Mouse (Mus musculus) forebrain, embryonic 11.5 days (tissue): ENCODE measurements around the gene Obsl1. TPM values are rescaled to one million over a fixed set of nuclear protein-coding genes. Genes with fewer than 3 reads are reported as not detected.

Source experiments
- ATAC-seq: fragments of 200-750 bp; cut with Nextera tagmentation; replicated peaks from 2 replicates; pipeline ENCODE4 v1.8.0; 2017; ENCODE audit warnings: moderate TSS enrichment; ENCODE audit not compliant: low FRiP score
- DNase-seq: peaks from one replicate; pipeline ENCODE4 v3.0.0-alpha.2; 2017; ENCODE audit warnings: low spot score
- H3K27ac ChIP-seq: fragments of 300-500 bp; sonication (generic); 2 replicates; pipeline ENCODE4 v1.5.1; 2014; ENCODE audit warnings: low read depth, low read length
- H3K27me3 ChIP-seq: fragments of 300-500 bp; sonication (generic); 2 replicates; pipeline ENCODE4 v1.6.1; 2014; ENCODE audit warnings: mild to moderate bottlenecking, low read length, mixed read lengths; ENCODE audit not compliant: control insufficient read depth, insufficient read depth
- H3K36me3 ChIP-seq: fragments of 300-500 bp; sonication (generic); 2 replicates; pipeline ENCODE4 v1.6.1; 2014; ENCODE audit warnings: mild to moderate bottlenecking, low read length, moderate library complexity, mixed read lengths; ENCODE audit not compliant: control insufficient read depth, insufficient read depth
- H3K4me1 ChIP-seq: fragments of 300-500 bp; sonication (generic); replicated peaks from 2 replicates; pipeline ENCODE4 v1.6.1; 2014; ENCODE audit warnings: low read length, mixed read lengths; ENCODE audit not compliant: control insufficient read depth, insufficient read depth
- H3K4me2 ChIP-seq: fragments of 300-500 bp; sonication (generic); 2 replicates; pipeline ENCODE4 v1.6.1; 2014; ENCODE audit warnings: low read depth, mild to moderate bottlenecking, low read length, moderate library complexity, mixed read lengths; ENCODE audit not compliant: severe bottlenecking
- H3K4me3 ChIP-seq: fragments of 300-500 bp; sonication (generic); 2 replicates; pipeline ENCODE4 v1.5.1; 2014; ENCODE audit warnings: low read depth, low read length
- H3K9ac ChIP-seq: fragments of 300-500 bp; sonication (generic); 2 replicates; pipeline ENCODE4 v1.6.1; 2014; ENCODE audit warnings: low read length
- H3K9me3 ChIP-seq: fragments of 300-500 bp; sonication (generic); 2 replicates; pipeline ENCODE4 v1.6.1; 2016; ENCODE audit warnings: low read length, mixed read lengths; ENCODE audit not compliant: control insufficient read depth
- WGBS: fragments of 180-500 bp; shearing (Covaris S2); extraction: QIAGEN DNeasy Blood & Tissue Kit; methylation state at CpG from one replicate; pipeline ENCODE4 v1.1.7; 2014; 5-methylcytosine and 5-hydroxymethylcytosine counted together
- polyA plus RNA-seq: library from polyadenylated mRNA; unstranded; fragments of >200 nt; fragmentation: Nextera tagmentation; extraction: Ambion mirVana; gene quantifications from 2 replicates; pipeline ENCODE4 v1.2.1, GENCODE M21; 2014

Gene Obsl1
- polyA plus RNA-seq, 1 experiment from 2014 or later, result 42.6 TPM

DNA sequence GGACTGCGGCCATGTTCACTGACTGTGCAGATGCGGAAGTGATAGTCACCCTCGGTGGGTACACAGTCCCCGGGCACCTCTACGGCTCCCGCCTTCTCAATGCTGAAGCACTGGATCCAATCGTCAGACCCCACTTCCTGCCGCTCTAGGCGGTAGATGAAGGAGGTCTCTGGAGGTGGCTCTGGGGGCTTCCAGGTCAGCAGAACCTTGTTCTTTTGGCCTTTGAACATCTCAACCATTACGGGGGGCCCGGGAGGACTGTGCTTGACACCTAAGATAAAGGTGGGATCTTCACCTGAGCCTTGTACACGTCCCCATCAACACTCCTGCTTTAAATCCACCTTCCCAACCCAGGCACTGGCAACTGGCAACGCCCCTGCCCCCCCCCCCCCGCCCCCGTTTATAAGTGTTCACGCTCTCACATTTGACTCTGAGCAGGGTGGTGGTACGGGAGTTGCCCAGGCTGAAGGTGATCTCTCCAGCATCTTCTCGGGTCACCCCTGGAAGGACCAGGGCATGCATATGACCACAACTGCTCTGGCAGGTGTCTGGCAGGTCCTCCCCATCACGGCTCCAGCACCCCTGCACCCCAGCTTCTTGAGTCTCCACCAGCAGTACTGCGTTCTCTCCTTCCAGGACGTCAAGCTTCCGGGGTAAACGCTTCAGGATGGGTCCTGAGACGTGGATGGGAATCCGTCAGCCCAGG, 3.2 kb downstream of the Obsl1 start:
- no peak overlapping the region for H3K27ac ChIP-seq
- WGBS, result 91% methylated on average over 23 of the region's 25 CpGs
- no peak for ATAC-seq
- no peak overlapping the region for H3K4me2 ChIP-seq
- no peak overlapping the region for H3K9ac ChIP-seq
- H3K4me1 ChIP-seq, result peaks cover 5% of the 10 kb centered on the region; the same call in 1 of the 2 replicates
- H3K36me3 ChIP-seq, result peaks cover 8% of the 10 kb centered on the region
- no peak overlapping the region for H3K4me3 ChIP-seq
- H3K9me3 ChIP-seq, result no peaks in the 10 kb centered on the region
- no peaks in the 10 kb centered on the region for H3K27me3 ChIP-seq
- DNase-seq, result peak; percentile 47

DNA sequence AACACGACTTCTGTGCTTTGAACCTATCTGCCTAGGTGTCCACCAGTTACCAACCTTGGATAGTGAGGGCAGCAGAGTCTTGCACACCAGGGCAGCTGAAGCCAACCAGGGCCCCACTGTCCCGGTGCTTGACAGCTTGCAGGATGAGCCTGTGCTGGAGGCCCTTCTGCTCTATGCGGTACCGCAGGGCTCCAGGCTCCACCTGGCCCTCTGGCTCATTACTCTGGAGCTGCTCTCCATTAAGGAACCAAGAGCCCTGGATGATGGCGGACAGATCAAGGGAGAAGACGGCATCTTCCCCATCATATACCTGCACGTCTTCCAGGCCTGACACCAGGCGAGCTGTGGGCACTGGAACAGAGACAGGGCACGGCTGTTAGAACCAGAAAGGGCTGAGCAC, 4.3 kb downstream of the Obsl1 start:
- H3K27ac ChIP-seq, result no peak overlapping the region
- peaks cover 5% of the 10 kb centered on the region; the same call in 1 of the 2 replicates for H3K4me1 ChIP-seq
- DNase-seq, result peak; percentile 38
- no peak for ATAC-seq
- H3K36me3 ChIP-seq, result peaks cover 8% of the 10 kb centered on the region
- H3K4me2 ChIP-seq, result no peak overlapping the region
- WGBS, result 97% methylated on average over 9 of the region's 9 CpGs
- no peak overlapping the region for H3K4me3 ChIP-seq
- no peaks in the 10 kb centered on the region for H3K9me3 ChIP-seq
- no peak overlapping the region for H3K9ac ChIP-seq
- no peaks in the 10 kb centered on the region for H3K27me3 ChIP-seq

DNA sequence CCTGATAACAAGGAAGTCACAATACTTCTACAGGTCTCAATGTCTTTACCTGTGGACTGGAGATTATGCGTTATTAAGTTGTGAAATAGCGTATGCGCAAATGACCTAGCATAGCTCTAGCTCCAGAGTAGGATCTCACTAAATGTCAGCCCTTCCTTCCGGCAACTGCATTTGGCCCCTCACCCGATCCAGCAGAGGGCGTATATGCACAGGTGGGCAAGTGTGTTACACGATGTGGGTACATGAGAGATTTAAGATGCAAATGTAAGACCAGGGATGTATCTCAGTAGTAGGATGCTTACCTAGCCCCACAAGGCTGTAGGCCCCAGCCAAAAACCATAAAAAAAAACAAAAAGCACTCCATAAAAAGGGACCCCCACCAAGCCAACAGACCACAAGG, 6.8 kb downstream of the Obsl1 start:
- Histone ChIP-seq H3K9me3 (no peaks in the 10 kb centered on the region), H3K27me3 (no peaks in the 10 kb centered on the region), H3K4me1 (0 out of 2 replicates have a peak, but pooled peaks cover 1% of the 10 kb centered on the region), H3K4me3 (no peak overlapping the region), H3K27ac (no peak overlapping the region), H3K4me2 (no peak overlapping the region), H3K36me3 (peaks cover 8% of the 10 kb centered on the region), H3K9ac (no peak overlapping the region)
- 83% methylated on average over 7 of the region's 7 CpGs for WGBS
- peak; percentile 39 for DNase-seq
- ATAC-seq, result no peak

DNA sequence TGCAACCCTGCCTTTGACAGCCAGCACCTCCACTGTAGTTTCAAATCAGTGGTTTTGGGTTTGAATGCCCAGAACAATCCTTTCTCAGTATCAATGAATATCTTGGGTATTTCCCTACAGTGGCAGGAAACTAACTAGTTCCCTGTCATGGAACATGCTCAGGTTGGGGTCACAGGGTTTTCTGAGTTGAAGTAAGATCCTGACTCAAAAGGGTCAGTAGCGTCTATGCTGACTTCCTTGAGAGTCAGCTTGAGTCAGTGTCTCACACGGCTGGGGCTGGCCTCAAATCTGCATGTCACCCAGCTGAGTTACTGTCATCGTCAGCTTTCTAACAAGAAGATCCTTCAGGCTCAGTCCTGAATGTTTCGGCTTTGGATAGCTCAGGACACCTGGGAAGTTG, 7.4 kb downstream of the Obsl1 start:
- ATAC-seq (no peak), DNase-seq (no peak)
- H3K9ac ChIP-seq, result no peak overlapping the region
- H3K4me1 ChIP-seq, result no peaks in the 10 kb centered on the region
- no peak overlapping the region for H3K4me2 ChIP-seq
- no peak overlapping the region for H3K4me3 ChIP-seq
- WGBS, result 89% methylated on average over 4 of the region's 4 CpGs
- H3K27ac ChIP-seq, result no peak overlapping the region
- H3K36me3 ChIP-seq, result peaks cover 8% of the 10 kb centered on the region
- H3K9me3 ChIP-seq, result no peaks in the 10 kb centered on the region
- H3K27me3 ChIP-seq, result no peaks in the 10 kb centered on the region

DNA sequence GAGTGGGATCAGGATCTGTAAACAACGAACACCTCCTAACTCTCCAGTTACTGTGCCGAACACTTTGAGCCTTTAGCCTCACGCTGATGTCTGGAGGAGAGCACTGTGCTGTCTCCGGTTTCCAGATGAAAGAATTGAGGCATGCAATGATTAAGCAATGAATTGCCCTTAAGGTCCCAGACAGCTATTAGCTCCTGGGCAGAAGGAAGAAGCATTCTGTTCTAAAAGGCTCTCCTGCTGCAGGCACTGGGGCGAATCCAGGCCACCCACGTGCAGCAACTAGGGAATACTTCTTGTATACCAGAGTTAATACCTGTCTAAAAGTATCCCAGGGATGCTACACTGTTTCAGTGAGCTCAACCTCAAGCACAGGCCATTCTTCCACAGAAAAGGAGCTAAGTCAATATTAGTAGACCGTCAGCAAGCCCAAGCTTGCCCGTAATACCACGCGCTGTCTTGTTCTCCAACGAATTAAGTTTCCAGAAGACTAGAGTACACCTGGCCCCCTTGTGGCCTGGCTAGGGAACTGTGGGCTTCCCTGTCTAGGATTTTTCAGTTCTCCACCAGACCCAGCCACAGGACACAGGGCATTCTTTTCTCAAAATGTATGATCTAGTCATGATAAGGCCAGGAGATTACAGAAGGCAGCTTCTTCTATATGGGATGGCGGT, 11.2 kb downstream of the Obsl1 start:
- 50% methylated on average over 12 of the region's 12 CpGs for WGBS
- no peak for ATAC-seq
- H3K36me3 ChIP-seq, result no peaks in the 10 kb centered on the region; the same call in 1 of the 2 replicates

DNA sequence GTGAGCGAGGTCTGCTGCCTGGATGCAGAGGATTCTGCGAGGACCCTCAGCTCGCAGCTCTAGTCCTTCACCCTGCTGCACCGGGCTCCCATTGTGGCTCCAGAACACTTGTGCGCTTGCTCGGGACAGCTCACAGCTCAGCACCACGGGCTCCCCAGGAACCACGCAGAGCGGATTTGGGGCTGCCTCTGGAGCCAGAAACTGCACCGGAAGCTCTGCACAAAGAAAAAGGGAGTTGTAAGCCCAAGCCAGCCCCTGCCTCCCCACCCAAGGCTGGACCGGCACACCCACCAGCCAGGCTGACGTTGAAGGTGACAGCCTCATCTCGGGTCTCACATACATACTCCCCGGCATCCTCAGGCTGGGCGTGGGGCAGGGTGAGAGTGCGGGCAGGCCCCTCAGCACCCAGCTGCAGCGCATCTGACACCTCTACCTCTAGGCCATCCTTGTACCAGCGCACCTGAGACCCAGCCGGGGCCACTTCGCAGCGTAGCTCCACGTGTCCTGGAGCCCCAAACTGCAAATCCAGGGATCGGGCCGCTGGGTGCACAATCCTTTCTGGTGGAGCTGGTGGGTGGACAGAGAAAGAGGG, 13.6 kb downstream of the Obsl1 start:
- H3K36me3 ChIP-seq, result no peaks in the 10 kb centered on the region; the same call in 1 of the 2 replicates
- H3K9ac ChIP-seq, result no peak overlapping the region
- ATAC-seq, result no peak
- H3K4me3 ChIP-seq, result no peak overlapping the region
- H3K9me3 ChIP-seq, result no peaks in the 10 kb centered on the region
- no peak for DNase-seq
- 29% methylated on average over 24 of the region's 24 CpGs for WGBS
- no peak overlapping the region for H3K27ac ChIP-seq
- no peak overlapping the region for H3K4me2 ChIP-seq
- H3K27me3 ChIP-seq, result peaks cover 8% of the 10 kb centered on the region
- 0 out of 2 replicates have a peak, but pooled peaks cover 3% of the 10 kb centered on the region for H3K4me1 ChIP-seq

More for the DNA sequence above, 11.2 kb downstream of the Obsl1 start:
- Histone ChIP-seq H3K4me1 (no peaks in the 10 kb centered on the region), H3K27ac (no peak overlapping the region), H3K27me3 (no peaks in the 10 kb centered on the region; the same call in 1 of the 2 replicates), H3K9ac (no peak overlapping the region; the same call in 1 of the 2 replicates), H3K9me3 (no peaks in the 10 kb centered on the region), H3K4me3 (no peak overlapping the region), H3K4me2 (no peak overlapping the region)
- peak; percentile 72 for DNase-seq

DNA sequence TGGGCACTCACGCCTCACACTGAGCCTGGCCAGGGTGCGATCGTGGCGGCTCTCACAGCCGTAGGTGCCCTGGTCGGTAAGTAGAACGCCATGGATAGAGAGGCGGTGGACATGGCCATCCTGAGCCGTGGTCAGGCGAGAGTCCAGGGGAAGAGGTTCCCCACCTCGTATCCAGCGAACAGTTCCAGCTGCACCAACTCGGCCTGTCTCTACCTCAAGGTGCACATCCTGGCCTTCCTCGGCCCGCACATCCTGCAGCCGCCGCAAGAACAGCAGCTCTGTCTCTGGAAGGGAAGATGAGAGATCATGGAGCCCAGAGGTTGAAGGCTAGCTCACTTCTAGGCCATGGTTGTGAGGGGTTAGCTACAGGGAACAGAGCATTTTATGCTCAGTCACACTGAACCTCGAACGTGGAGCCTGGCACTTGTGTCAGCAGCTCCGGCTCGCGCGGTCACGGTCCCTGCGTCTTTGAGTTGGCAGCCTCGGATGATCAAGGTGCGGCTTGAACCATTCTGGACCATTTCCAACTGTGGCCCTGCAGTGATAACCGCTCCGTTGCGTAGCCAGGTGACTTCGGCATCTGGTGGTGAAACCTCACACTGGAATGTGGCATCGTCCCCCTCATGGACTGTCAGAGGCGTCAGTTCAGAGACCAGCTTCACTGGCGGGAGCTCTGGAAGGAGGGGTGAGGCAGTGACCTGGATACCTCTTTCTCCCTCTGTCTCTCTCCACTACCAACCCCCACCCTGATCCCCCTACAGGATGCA, 15.3 kb downstream of the Obsl1 start:
- WGBS, result 78% methylated on average over 34 of the region's 34 CpGs
- no peak overlapping the region for H3K27ac ChIP-seq
- H3K4me1 ChIP-seq, result peaks cover 13% of the 10 kb centered on the region; the same call in 1 of the 2 replicates
- H3K4me2 ChIP-seq, result no peak overlapping the region
- ATAC-seq, result no peak
- no peak overlapping the region for H3K4me3 ChIP-seq
- no peak overlapping the region for H3K9ac ChIP-seq
- no peaks in the 10 kb centered on the region for H3K9me3 ChIP-seq
- no peak for DNase-seq
- no peaks in the 10 kb centered on the region for H3K36me3 ChIP-seq
- H3K27me3 ChIP-seq, result peaks cover 23% of the 10 kb centered on the region
